Mouse (Mus musculus) kidney, postnatal 0 days (tissue): ENCODE data around the gene Coq5. TPM values are rescaled to one million over a fixed set of nuclear protein-coding genes. Genes with fewer than 3 reads are reported as not detected.
A peak's percentile ranks its signal among the peaks of the same experiment; 100 is the strongest.

Experiments used
- ATAC-seq: fragments of 200-750 bp; cut with Nextera tagmentation; replicated peaks from 2 replicates; pipeline ENCODE4 v1.8.0; 2017; ENCODE audit warnings: low read depth, moderate number of reproducible peaks, moderate TSS enrichment, moderate library complexity; ENCODE audit not compliant: low FRiP score
- DNase-seq: peaks from one replicate; pipeline ENCODE4 v3.0.0-alpha.2; 2016; ENCODE audit warnings: low spot score
- H3K27ac ChIP-seq: fragments of 300-500 bp; sonication (generic); 2 replicates; pipeline ENCODE4 v1.5.1; 2014; ENCODE audit warnings: mild to moderate bottlenecking
- H3K27me3 ChIP-seq: fragments of 300-500 bp; sonication (generic); 2 replicates; pipeline ENCODE4 v1.6.1; 2014; ENCODE audit warnings: low read length, mixed read lengths; ENCODE audit not compliant: insufficient read depth
- H3K36me3 ChIP-seq: fragments of 300-500 bp; sonication (generic); 2 replicates; pipeline ENCODE4 v1.6.1; 2014; ENCODE audit warnings: low read length, mixed read lengths; ENCODE audit not compliant: insufficient read depth
- H3K4me1 ChIP-seq: fragments of 300-500 bp; sonication (generic); replicated peaks from 2 replicates; pipeline ENCODE4 v1.6.1; 2014; ENCODE audit warnings: antibody characterized with exemption, low read length, mixed read lengths; ENCODE audit not compliant: insufficient read depth
- H3K4me2 ChIP-seq: fragments of 300-500 bp; sonication (generic); 2 replicates; pipeline ENCODE4 v1.6.1; 2014; ENCODE audit warnings: mild to moderate bottlenecking, low read length, moderate library complexity, mixed read lengths
- H3K4me3 ChIP-seq: fragments of 300-500 bp; sonication (generic); replicated peaks from 2 replicates; pipeline ENCODE4 v1.5.1; 2014; ENCODE audit warnings: low read depth, low read length
- H3K9ac ChIP-seq: fragments of 300-500 bp; sonication (generic); 2 replicates; pipeline ENCODE4 v1.6.1; 2014; ENCODE audit warnings: low read depth, low read length
- H3K9me3 ChIP-seq: fragments of 300-500 bp; sonication (generic); replicated peaks from 2 replicates; pipeline ENCODE4 v1.6.1; 2016; ENCODE audit warnings: low read length, inconsistent platforms, mixed read lengths
- CTCF ChIP-seq: IDR thresholded peaks from 2 replicates; pipeline ENCODE4 v1.5.1; 2016; ENCODE audit warnings: antibody characterized with exemption, low read depth, mild to moderate bottlenecking, moderate library complexity
- WGBS: fragments of 180-500 bp; shearing (Covaris S2); extraction: QIAGEN DNeasy Blood & Tissue Kit; methylation state at CpG from one replicate; pipeline ENCODE4 v1.1.7; 2014; 5-methylcytosine and 5-hydroxymethylcytosine counted together
- polyA plus RNA-seq: library from polyadenylated mRNA; unstranded; fragments of >200 nt; fragmentation: Nextera tagmentation; extraction: Ambion mirVana; gene quantifications from 2 replicates; pipeline ENCODE4 v1.2.1, GENCODE M21; 2015

The Coq5 gene
- polyA plus RNA-seq, 1 experiment from 2014 or later = 44.7 TPM

- H3K9ac ChIP-seq = no peak overlapping the region
- no peaks in the 10 kb centered on the region for H3K27me3 ChIP-seq
- no peak for DNase-seq
- no peak for ATAC-seq
- H3K36me3 ChIP-seq = 0 out of 2 replicates have a peak, but pooled peaks cover 5% of the 10 kb centered on the region
- no peak overlapping the region for H3K4me2 ChIP-seq
- no peak overlapping the region for H3K27ac ChIP-seq
- WGBS = 59% methylated on average over 2 of the region's 2 CpGs
- TF ChIP-seq CTCF = no peak
- H3K4me1 ChIP-seq = no peaks in the 10 kb centered on the region; the same call in 1 of the 2 replicates
- H3K9me3 ChIP-seq = no peaks in the 10 kb centered on the region
- no peak overlapping the region for H3K4me3 ChIP-seq
These were observed 681 bp upstream of the Coq5 start for GRCm38 (mm10) chr5:115278785-115279184.

DNA sequence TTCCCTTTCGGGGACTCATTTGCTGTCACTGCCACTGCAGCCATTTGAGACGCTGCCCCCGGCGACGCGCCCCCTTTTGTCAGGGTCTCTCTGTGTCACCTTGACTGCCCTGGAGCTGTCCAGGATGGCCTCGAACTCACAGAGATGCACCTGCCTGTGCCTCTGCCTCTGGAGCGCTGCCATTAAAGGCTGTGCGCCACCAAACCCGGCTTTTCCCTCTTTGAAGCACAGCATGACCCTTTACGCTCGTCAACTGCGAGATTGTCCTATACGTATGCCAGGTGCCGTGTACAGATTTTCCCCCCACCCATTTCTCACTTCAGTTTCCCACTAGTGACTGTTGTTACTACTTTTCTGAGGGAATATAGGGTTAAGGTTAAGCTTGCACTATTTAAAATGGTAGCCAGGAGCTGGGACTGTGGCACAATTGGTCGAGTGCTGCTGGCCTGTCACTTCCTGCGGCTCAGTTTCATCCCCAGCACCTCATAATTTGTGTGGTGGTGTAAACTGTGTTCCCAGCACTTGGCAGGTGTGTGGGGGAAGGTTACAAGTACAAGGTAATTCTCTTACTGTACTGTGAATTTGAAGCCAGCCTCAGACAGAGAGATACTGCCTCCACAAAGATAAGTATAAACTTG, 703 bp downstream of the Coq5 start:
- Histone ChIP-seq H3K9me3 (no peaks in the 10 kb centered on the region), H3K4me1 (no peaks in the 10 kb centered on the region), H3K9ac (peak overlapping the region; percentile 85), H3K4me2 (peak overlapping the region; percentile 79), H3K36me3 (peaks cover 14% of the 10 kb centered on the region), H3K4me3 (peak overlapping the region; percentile 91), H3K27ac (peak overlapping the region; percentile 65; the same call in 1 of the 2 replicates), H3K27me3 (no peaks in the 10 kb centered on the region)
- no peak for ATAC-seq
- no peak for DNase-seq
- WGBS = 4% methylated on average over 17 of the region's 17 CpGs
- no peak for TF ChIP-seq CTCF

DNA sequence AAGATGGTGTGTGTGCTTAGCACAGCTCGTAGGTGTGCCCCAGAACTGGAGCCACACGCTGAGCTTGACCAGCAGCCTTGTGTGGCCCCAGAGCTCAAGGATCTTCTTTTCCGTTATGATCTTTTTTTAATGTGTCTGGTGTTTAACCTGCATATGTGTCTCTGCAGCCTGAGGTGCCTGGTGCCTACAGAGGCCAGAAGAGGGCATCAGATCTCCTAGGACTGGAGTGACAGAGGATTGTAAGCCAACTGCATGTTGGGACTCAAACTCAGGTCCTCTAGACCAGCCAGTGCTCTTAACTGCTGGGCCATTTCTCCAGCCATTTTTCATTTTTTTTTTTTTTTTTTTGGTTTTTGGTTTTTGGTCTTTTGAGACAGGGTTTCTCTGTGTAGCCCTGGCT, 5.3 kb downstream of the Coq5 start:
- Histone ChIP-seq H3K4me3 (no peak overlapping the region), H3K4me2 (no peak overlapping the region), H3K4me1 (no peaks in the 10 kb centered on the region), H3K27me3 (no peaks in the 10 kb centered on the region), H3K27ac (no peak overlapping the region), H3K9ac (no peak overlapping the region), H3K9me3 (no peaks in the 10 kb centered on the region), H3K36me3 (peaks cover 23% of the 10 kb centered on the region)
- DNase-seq (no peak), ATAC-seq (no peak)
- WGBS = 90% methylated on average over 3 of the region's 3 CpGs
- TF ChIP-seq CTCF = peak; percentile 56

DNA sequence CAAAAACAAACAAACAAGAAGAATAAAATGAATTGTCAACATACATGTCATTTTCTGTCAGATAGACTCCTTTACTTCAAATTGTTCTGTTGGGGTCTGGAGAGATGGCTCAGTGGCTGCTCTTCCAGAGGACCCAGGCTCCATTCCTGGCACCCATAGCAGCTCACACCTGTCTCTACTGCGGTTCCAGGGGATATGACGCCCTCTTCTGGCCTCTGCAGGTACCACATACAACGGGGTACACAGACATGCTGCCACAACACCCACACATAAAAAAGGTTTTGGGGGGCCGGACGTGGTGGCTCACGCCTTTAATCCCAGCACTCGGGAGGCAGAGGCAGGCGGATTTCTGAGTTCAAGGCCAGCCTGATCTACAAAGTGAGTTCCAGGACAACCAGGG, 14.7 kb downstream of the Coq5 start:
- Histone ChIP-seq H3K27ac (no peak overlapping the region), H3K4me2 (no peak overlapping the region), H3K9ac (no peak overlapping the region), H3K27me3 (no peaks in the 10 kb centered on the region), H3K9me3 (no peaks in the 10 kb centered on the region), H3K36me3 (peaks cover 41% of the 10 kb centered on the region), H3K4me3 (no peak overlapping the region), H3K4me1 (peaks cover 10% of the 10 kb centered on the region; the same call in 1 of the 2 replicates)
- WGBS = 94% methylated on average over 8 of the region's 8 CpGs
- peak; percentile 35; the same call in 1 of the 2 replicates for TF ChIP-seq CTCF
- no peak for ATAC-seq
- no peak for DNase-seq

DNA sequence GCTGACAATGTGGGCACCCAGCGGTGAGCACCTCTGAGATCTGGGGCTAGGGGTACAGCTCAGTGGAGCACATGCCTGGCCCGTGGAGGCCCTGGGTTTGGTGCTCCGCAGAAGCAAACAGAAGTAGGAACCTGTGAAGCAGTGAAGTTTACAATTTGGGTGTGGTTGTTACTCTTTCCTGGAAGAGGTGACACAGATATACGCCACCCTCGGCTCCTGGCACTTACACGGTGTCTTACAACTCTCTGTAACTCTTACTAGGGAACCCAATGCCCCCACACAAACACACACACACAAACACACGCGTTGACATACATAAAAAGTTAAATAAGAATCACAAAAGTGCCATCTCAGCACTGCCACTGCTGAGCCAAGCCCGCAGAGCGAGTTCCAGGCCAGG, 16.9 kb downstream of the Coq5 start:
- no peak for ATAC-seq
- H3K27me3 ChIP-seq = no peaks in the 10 kb centered on the region
- no peak for DNase-seq
- H3K9me3 ChIP-seq = no peaks in the 10 kb centered on the region
- H3K36me3 ChIP-seq = peaks cover 28% of the 10 kb centered on the region
- 77% methylated on average over 10 of the region's 10 CpGs for WGBS
- no peak overlapping the region for H3K27ac ChIP-seq
- no peak overlapping the region for H3K4me2 ChIP-seq
- no peak for TF ChIP-seq CTCF
- H3K4me1 ChIP-seq = peaks cover 13% of the 10 kb centered on the region; the same call in 1 of the 2 replicates
- no peak overlapping the region for H3K4me3 ChIP-seq
- H3K9ac ChIP-seq = no peak overlapping the region

GRCm38 (mm10) chr5:115300035-115300744, 20.7 kb downstream of the Coq5 start:
- peak overlapping the region; percentile 70 for H3K4me2 ChIP-seq
- TF ChIP-seq CTCF = peak; percentile 56

More at GRCm38 (mm10) chr5:115300035-115300744, 20.7 kb downstream of the Coq5 start:
- Histone ChIP-seq H3K9me3 (no peaks in the 10 kb centered on the region), H3K36me3 (peaks cover 21% of the 10 kb centered on the region), H3K9ac (peak overlapping the region; percentile 84), H3K27ac (peak overlapping the region; percentile 95), H3K4me1 (peaks cover 13% of the 10 kb centered on the region; the same call in 1 of the 2 replicates), H3K27me3 (no peaks in the 10 kb centered on the region), H3K4me3 (peak overlapping the region; percentile 79)
- whole genome bisulfite sequencing = under 1% methylated on average over 46 of the region's 46 CpGs
- ATAC-seq (no peak; the same call in 1 of the 2 replicates), DNase-seq (peak; percentile 93)
